Mouse (Mus musculus) limb, embryonic 15.5 days (tissue): ENCODE measurements around the gene Znrf2. TPM values are rescaled to one million over a fixed set of nuclear protein-coding genes. Genes with fewer than 3 reads are reported as not detected.
"Not testable (repeated sequence)": the region's sequence is repeated elsewhere in the genome, so short reads cannot be mapped to it uniquely, and the experiment has no call there.

Experiments used
- ATAC-seq: fragments of 200-750 bp; cut with Nextera tagmentation; 2 replicates; pipeline ENCODE4 v1.8.0; 2017; ENCODE audit warnings: low read depth, moderate TSS enrichment; ENCODE audit not compliant: insufficient number of reproducible peaks, low FRiP score, low TSS enrichment
- H3K27ac ChIP-seq: fragments of 300-500 bp; sonication (generic); 2 replicates; pipeline ENCODE4 v1.5.1; 2015; ENCODE audit warnings: moderate library complexity, mild to moderate bottlenecking, inconsistent platforms
- H3K27me3 ChIP-seq: fragments of 300-500 bp; sonication (generic); 2 replicates; pipeline ENCODE4 v1.6.1; 2015; ENCODE audit warnings: inconsistent platforms
- H3K36me3 ChIP-seq: fragments of 300-500 bp; sonication (generic); 2 replicates; pipeline ENCODE4 v1.6.1; 2015; ENCODE audit warnings: inconsistent platforms
- H3K4me1 ChIP-seq: fragments of 300-500 bp; sonication (generic); 2 replicates; pipeline ENCODE4 v1.6.1; 2015; ENCODE audit warnings: inconsistent platforms
- H3K4me2 ChIP-seq: fragments of 300-500 bp; sonication (generic); 2 replicates; pipeline ENCODE4 v1.6.1; 2015; ENCODE audit warnings: mild to moderate bottlenecking, inconsistent platforms
- H3K4me3 ChIP-seq: fragments of 300-500 bp; sonication (generic); 2 replicates; pipeline ENCODE4 v1.5.1; 2015; ENCODE audit warnings: mild to moderate bottlenecking, inconsistent platforms
- H3K9ac ChIP-seq: fragments of 300-500 bp; sonication (generic); 2 replicates; pipeline ENCODE4 v1.6.1; 2015; ENCODE audit warnings: inconsistent platforms
- H3K9me3 ChIP-seq: fragments of 300-500 bp; sonication (generic); 2 replicates; pipeline ENCODE4 v1.6.1; 2016; ENCODE audit warnings: inconsistent platforms
- WGBS: fragments of 180-500 bp; shearing (Covaris S2); methylation state at CpG from one replicate; pipeline ENCODE4 v1.1.7; 2015; 5-methylcytosine and 5-hydroxymethylcytosine counted together
- polyA plus RNA-seq: library from polyadenylated mRNA; unstranded; fragments of >200 nt; fragmentation: Nextera tagmentation; extraction: Ambion mirVana; gene quantifications from 2 replicates; pipeline ENCODE4 v1.2.1, GENCODE M21; 2015

The Znrf2 gene
- polyA plus RNA-seq, 1 experiment from 2014 or later: 4.8 TPM

- not testable (repeated sequence) for ATAC-seq, H3K36me3 ChIP-seq, H3K9me3 ChIP-seq, H3K27ac ChIP-seq, H3K4me3 ChIP-seq, H3K9ac ChIP-seq, H3K4me1 ChIP-seq, H3K4me2 ChIP-seq, H3K27me3 ChIP-seq
- WGBS: 88% methylated on average over 5 of the region's 5 CpGs
Measured at GRCm38 (mm10) chr6:54859159-54859558, 42.4 kb downstream of the Znrf2 start.

- no peak for ATAC-seq
- Histone ChIP-seq H3K36me3 (peaks cover 4% of the 10 kb centered on the region; the same call in 1 of the 2 replicates), H3K4me3 (no peak overlapping the region), H3K9ac (no peak overlapping the region), H3K4me2 (no peak overlapping the region), H3K4me1 (0 out of 2 replicates have a peak, but pooled peaks cover 3% of the 10 kb centered on the region), H3K27ac (no peak overlapping the region), H3K27me3 (no peaks in the 10 kb centered on the region), H3K9me3 (no peaks in the 10 kb centered on the region)
Measured at GRCm38 (mm10) chr6:54860180-54860579, 43.5 kb downstream of the Znrf2 start.

- Histone ChIP-seq H3K4me1 (no peaks in the 10 kb centered on the region), H3K36me3 (peaks cover 4% of the 10 kb centered on the region; the same call in 1 of the 2 replicates), H3K27me3 (no peaks in the 10 kb centered on the region), H3K9me3 (no peaks in the 10 kb centered on the region), H3K4me3 (no peak overlapping the region), H3K4me2 (no peak overlapping the region), H3K27ac (no peak overlapping the region), H3K9ac (no peak overlapping the region)
- WGBS: 55% methylated on average over 5 of the region's 5 CpGs
- ATAC-seq: no peak
Measured at GRCm38 (mm10) chr6:54866731-54867410, 50.2 kb downstream of the Znrf2 start.

- Histone ChIP-seq H3K4me1 (no peaks in the 10 kb centered on the region), H3K27ac (no peak overlapping the region), H3K9me3 (no peaks in the 10 kb centered on the region), H3K4me2 (no peak overlapping the region), H3K9ac (no peak overlapping the region), H3K36me3 (peaks cover 4% of the 10 kb centered on the region; the same call in 1 of the 2 replicates), H3K27me3 (no peaks in the 10 kb centered on the region), H3K4me3 (no peak overlapping the region)
- WGBS: 67% methylated on average over 4 of the region's 4 CpGs
- ATAC-seq: no peak
Measured at GRCm38 (mm10) chr6:54867411-54867745, 50.7 kb downstream of the Znrf2 start.

GRCm38 (mm10) chr6:54873029-54873428 is 56.3 kb downstream of the Znrf2 start:
- no peak for ATAC-seq
- no peaks in the 10 kb centered on the region for H3K4me1 ChIP-seq
- no peaks in the 10 kb centered on the region for H3K27me3 ChIP-seq
- no peak overlapping the region for H3K27ac ChIP-seq
- H3K4me3 ChIP-seq: no peak overlapping the region
- H3K4me2 ChIP-seq: no peak overlapping the region
- H3K36me3 ChIP-seq: no peaks in the 10 kb centered on the region
- H3K9me3 ChIP-seq: no peaks in the 10 kb centered on the region
- WGBS: 79% methylated on average over 5 of the region's 5 CpGs
- H3K9ac ChIP-seq: no peak overlapping the region

GRCm38 (mm10) chr6:54876782-54877181 is 60.1 kb downstream of the Znrf2 start:
- H3K9me3 ChIP-seq: no peaks in the 10 kb centered on the region
- no peak overlapping the region for H3K4me2 ChIP-seq
- no peak for ATAC-seq
- H3K4me1 ChIP-seq: no peaks in the 10 kb centered on the region
- no peak overlapping the region for H3K9ac ChIP-seq
- peaks cover 4% of the 10 kb centered on the region; the same call in 1 of the 2 replicates for H3K36me3 ChIP-seq
- WGBS: 46% methylated on average over 5 of the region's 5 CpGs
- H3K27ac ChIP-seq: no peak overlapping the region
- H3K4me3 ChIP-seq: no peak overlapping the region
- no peaks in the 10 kb centered on the region for H3K27me3 ChIP-seq

- H3K9ac ChIP-seq: no peak overlapping the region
- no peak overlapping the region for H3K4me2 ChIP-seq
- no peaks in the 10 kb centered on the region for H3K4me1 ChIP-seq
- no peak for ATAC-seq
- H3K4me3 ChIP-seq: no peak overlapping the region
- no peak overlapping the region for H3K27ac ChIP-seq
- H3K36me3 ChIP-seq: peaks cover 4% of the 10 kb centered on the region; the same call in 1 of the 2 replicates
- 65% methylated on average over 3 of the region's 3 CpGs for WGBS
- no peaks in the 10 kb centered on the region for H3K27me3 ChIP-seq
- no peaks in the 10 kb centered on the region for H3K9me3 ChIP-seq
Measured at GRCm38 (mm10) chr6:54877651-54878050, 60.9 kb downstream of the Znrf2 start.

GRCm38 (mm10) chr6:54878546-54878945 is 61.8 kb downstream of the Znrf2 start:
- Histone ChIP-seq H3K27ac (no peak overlapping the region), H3K36me3 (peaks cover 4% of the 10 kb centered on the region; the same call in 1 of the 2 replicates), H3K9ac (no peak overlapping the region), H3K4me3 (no peak overlapping the region), H3K4me1 (no peaks in the 10 kb centered on the region), H3K27me3 (no peaks in the 10 kb centered on the region), H3K4me2 (no peak overlapping the region), H3K9me3 (no peaks in the 10 kb centered on the region)
- ATAC-seq: no peak

GRCm38 (mm10) chr6:54880086-54880485 is 63.4 kb downstream of the Znrf2 start:
- H3K36me3 ChIP-seq: peaks cover 4% of the 10 kb centered on the region; the same call in 1 of the 2 replicates
- no peak overlapping the region for H3K27ac ChIP-seq
- no peak overlapping the region for H3K9ac ChIP-seq
- no peaks in the 10 kb centered on the region for H3K9me3 ChIP-seq
- no peaks in the 10 kb centered on the region for H3K4me1 ChIP-seq
- WGBS: 90% methylated on average over 4 of the region's 4 CpGs
- no peak for ATAC-seq
- H3K27me3 ChIP-seq: no peaks in the 10 kb centered on the region
- H3K4me2 ChIP-seq: no peak overlapping the region
- H3K4me3 ChIP-seq: no peak overlapping the region

GRCm38 (mm10) chr6:54883424-54883823 is 66.7 kb downstream of the Znrf2 start:
- H3K27me3 ChIP-seq: no peaks in the 10 kb centered on the region
- 41% methylated on average over 2 of the region's 2 CpGs for WGBS
- no peak overlapping the region for H3K4me2 ChIP-seq
- H3K9ac ChIP-seq: no peak overlapping the region
- no peak for ATAC-seq
- H3K4me3 ChIP-seq: no peak overlapping the region
- no peak overlapping the region for H3K27ac ChIP-seq
- no peaks in the 10 kb centered on the region for H3K4me1 ChIP-seq
- H3K36me3 ChIP-seq: peaks cover 4% of the 10 kb centered on the region; the same call in 1 of the 2 replicates
- H3K9me3 ChIP-seq: no peaks in the 10 kb centered on the region

GRCm38 (mm10) chr6:54886195-54886594 is 69.5 kb downstream of the Znrf2 start:
- Histone ChIP-seq H3K4me3 (no peak overlapping the region), H3K4me1 (no peaks in the 10 kb centered on the region), H3K27ac (no peak overlapping the region), H3K9me3 (no peaks in the 10 kb centered on the region), H3K36me3 (no peaks in the 10 kb centered on the region), H3K27me3 (no peaks in the 10 kb centered on the region), H3K9ac (no peak overlapping the region), H3K4me2 (no peak overlapping the region)
- no peak for ATAC-seq
- WGBS: 76% methylated on average over 7 of the region's 7 CpGs

GRCm38 (mm10) chr6:54890221-54890620 is 73.5 kb downstream of the Znrf2 start:
- Histone ChIP-seq H3K4me3 (no peak overlapping the region), H3K4me2 (no peak overlapping the region), H3K36me3 (no peaks in the 10 kb centered on the region), H3K9ac (no peak overlapping the region), H3K9me3 (no peaks in the 10 kb centered on the region), H3K27me3 (no peaks in the 10 kb centered on the region), H3K4me1 (no peaks in the 10 kb centered on the region), H3K27ac (no peak overlapping the region)
- WGBS: 91% methylated on average over 9 of the region's 9 CpGs
- no peak for ATAC-seq

GRCm38 (mm10) chr6:54891384-54891783 is 74.7 kb downstream of the Znrf2 start:
- H3K9me3 ChIP-seq: no peaks in the 10 kb centered on the region
- H3K4me3 ChIP-seq: no peak overlapping the region
- WGBS: 60% methylated on average over 3 of the region's 3 CpGs
- H3K27ac ChIP-seq: no peak overlapping the region
- H3K36me3 ChIP-seq: no peaks in the 10 kb centered on the region
- no peak overlapping the region for H3K4me2 ChIP-seq
- H3K9ac ChIP-seq: no peak overlapping the region
- no peak for ATAC-seq
- no peaks in the 10 kb centered on the region for H3K27me3 ChIP-seq
- no peaks in the 10 kb centered on the region for H3K4me1 ChIP-seq
